Mouse (Mus musculus) lung, postnatal 4 days (tissue): ENCODE measurements around the gene Lipc.

Experiments used
- DNase-seq, 2 experiments: peaks; one replicate each; pipeline ENCODE4 v3.0.0; 2021

Gene Lipc

GRCm38 (mm10) chr9:70952126-70952525 is at the start of gene Lipc:
Gene Lipc, minus strand, starts transcription at chr9:70952226.
- no peak for DNase-seq

GRCm38 (mm10) chr9:70999161-70999560 is 47.1 kb upstream of the Lipc start:
- DNase-seq, result no peak

GRCm38 (mm10) chr9:70998719-70999118 is 46.7 kb upstream of the Lipc start:
- peak in 1 of 2 experiments; percentile 29 for DNase-seq

GRCm38 (mm10) chr9:70993326-70993725 is 41.3 kb upstream of the Lipc start:
- DNase-seq, result no peak

- no peak for DNase-seq
Measured at GRCm38 (mm10) chr9:70991401-70991800, 39.4 kb upstream of the Lipc start.

GRCm38 (mm10) chr9:70987210-70987609 is 35.2 kb upstream of the Lipc start:
- no peak for DNase-seq

GRCm38 (mm10) chr9:70982991-70983480 is 31.0 kb upstream of the Lipc start:
- no peak for DNase-seq

GRCm38 (mm10) chr9:70981721-70982120 is 29.7 kb upstream of the Lipc start:
- no peak for DNase-seq

GRCm38 (mm10) chr9:70979641-70980040 is 27.6 kb upstream of the Lipc start:
- DNase-seq, result no peak

GRCm38 (mm10) chr9:70979171-70979570 is 27.1 kb upstream of the Lipc start:
- no peak for DNase-seq

- peak; percentile 22 to 59 for DNase-seq
Measured at GRCm38 (mm10) chr9:70977392-70977791, 25.4 kb upstream of the Lipc start.

- DNase-seq, result no peak
Measured at GRCm38 (mm10) chr9:70975921-70976320, 23.9 kb upstream of the Lipc start.

GRCm38 (mm10) chr9:70973286-70973685 is 21.3 kb upstream of the Lipc start:
- DNase-seq, result no peak

- DNase-seq, result no peak
Measured at GRCm38 (mm10) chr9:70969244-70969643, 17.2 kb upstream of the Lipc start.

GRCm38 (mm10) chr9:70965999-70966994 is 14.3 kb upstream of the Lipc start:
- DNase-seq, result no peak

GRCm38 (mm10) chr9:70965422-70965821 is 13.4 kb upstream of the Lipc start:
- no peak for DNase-seq

- no peak for DNase-seq
Measured at GRCm38 (mm10) chr9:70965011-70965410, 13.0 kb upstream of the Lipc start.

GRCm38 (mm10) chr9:70963461-70963891 is 11.4 kb upstream of the Lipc start:
- DNase-seq, result no peak

GRCm38 (mm10) chr9:70962781-70963455 is 10.9 kb upstream of the Lipc start:
- no peak for DNase-seq

GRCm38 (mm10) chr9:70960301-70960700 is 8.3 kb upstream of the Lipc start:
- DNase-seq, result no peak

- DNase-seq, result no peak
Measured at GRCm38 (mm10) chr9:70959866-70960265, 7.8 kb upstream of the Lipc start.

GRCm38 (mm10) chr9:70959447-70959846 is 7.4 kb upstream of the Lipc start:
- no peak for DNase-seq

- DNase-seq, result no peak
Measured at GRCm38 (mm10) chr9:70958381-70958780, 6.4 kb upstream of the Lipc start.

- no peak for DNase-seq
Measured at GRCm38 (mm10) chr9:70957717-70958116, 5.7 kb upstream of the Lipc start.
